Mouse (Mus musculus) lung, postnatal 0 days (tissue): ENCODE results near the gene Pias3.

Experiments
- CTCF ChIP-seq: IDR thresholded peaks from 2 replicates; pipeline ENCODE4 v1.5.1; 2016; ENCODE audit warnings: antibody characterized with exemption, mild to moderate bottlenecking
- EP300 ChIP-seq: IDR thresholded peaks from 2 replicates; pipeline ENCODE4 v1.6.1; 2016; ENCODE audit warnings: antibody characterized with exemption, mild to moderate bottlenecking, control low read depth

GRCm38 (mm10) chr3:96727343-96727827 is 31.2 kb downstream of the Pias3 start, which contains the start of the genes Polr3c and Rnf115:
- no peak for TF ChIP-seq CTCF
- TF ChIP-seq EP300 = no peak
